In genomic region chr11:62914532-62914931, GRCm38 (mm10) we compare ENCODE assay signal across 9 mouse cellular contexts. TPM values are rescaled to one million over a fixed set of nuclear protein-coding genes. Genes with fewer than 3 reads are reported as not detected.
DNase-seq lines count a peak whose midpoint lies in the region; TF ChIP-seq lines count a peak whose summit lies in the region.
"Had no signal": no experiment of that assay in that cellular context is flagged by ENCODE, and none has a peak within 500 bp of the region (broad histone marks: within the 10 kb centered on the region; RNA-seq: fewer than 3 reads in every experiment).

No protein-coding gene starts in this region.

- DNase-seq in cerebellum, postnatal 14 days: peak; percentile 38 to 49
- DNase-seq in cerebellum, adult 8-10 months: no peak
- peak in 1 of 2 experiments; percentile 20 for DNase-seq in layer of hippocampus, adult 2 months (ENCODE audit: low spot score in 2 of 2)
- no peak for DNase-seq in layer of hippocampus, postnatal 10 days (ENCODE audit: low spot score in 2 of 2)
- DNase-seq in adrenal gland, postnatal 14 days: peak; percentile 44
- peak; percentile 42 for DNase-seq in retina, embryonic 14.5 days (ENCODE audit: low spot score)
- no peak for DNase-seq in ovary, adult 18-20 months (ENCODE audit: low spot score)
- DNase-seq in left cerebral cortex, postnatal 36 days (ENCODE audit: low spot score in 2 of 2): no peak

- no peak overlapping the region for H3K4me3 ChIP-seq in layer of hippocampus, adult 2 months
- H3K4me3 ChIP-seq: intestine, embryonic 15.5 days had no signal

- no peak overlapping the region for H3K27ac ChIP-seq in layer of hippocampus, adult 2 months
- H3K27ac ChIP-seq: intestine, embryonic 15.5 days had no signal

- intact Hi-C loops in left cerebral cortex, postnatal 36 days (cut with DNase I): no loop called here

- TF ChIP-seq CTCF in layer of hippocampus, adult 2 months (conservative IDR thresholded peaks at IDR 0.05): peak; percentile 72

RNA-seq across cellular contexts. Expression of gene Tvp23b, which starts 35.3 kb away (rescaled TPM):
- 10 to 100 TPM; 27.6 to 30.5 TPM for total RNA-seq in layer of hippocampus, adult 2 months (2021)
- total RNA-seq in layer of hippocampus, postnatal 10 days (2021): 10 to 100 TPM; 24.5 to 25.3 TPM
- 33.6 and 34.4 TPM in 2 replicates for total RNA-seq in adrenal gland, postnatal 14 days (2021)
- total RNA-seq in left cerebral cortex, postnatal 36 days (2021): 10 to 100 TPM; 29.4 to 29.6 TPM

RNA-seq across cellular contexts. Expression of gene Cdrt4, which starts 36.5 kb away (rescaled TPM):
- not detected for total RNA-seq in layer of hippocampus, adult 2 months (2021)
- total RNA-seq in layer of hippocampus, postnatal 10 days (2021): not detected
- not detected in 2 replicates for total RNA-seq in adrenal gland, postnatal 14 days (2021)
- not detected for total RNA-seq in left cerebral cortex, postnatal 36 days (2021)

Comparison
In these comparisons a context has a peak if more than half of its experiments do, and no peak if none do; other contexts are left out.
1. DNase-seq: peak in cerebellum, postnatal 14 days (2 of 2), adrenal gland, postnatal 14 days (single experiment) and retina, embryonic 14.5 days (single experiment); none in cerebellum, adult 8-10 months (single experiment), layer of hippocampus, postnatal 10 days (0 of 2), ovary, adult 18-20 months (single experiment) and left cerebral cortex, postnatal 36 days (0 of 2).